Mouse (Mus musculus): Measurements from ENCODE around the gene Myh1.

The Myh1 gene

GRCm38 (mm10) chr11:67235639-67236358 is 35.9 kb downstream of the Myh1 start:
- DNase-seq, result peak; percentile 23

GRCm38 (mm10) chr11:67236799-67237198 is 36.9 kb downstream of the Myh1 start:
- DNase-seq, result no peak

- no peak for DNase-seq
Observed at GRCm38 (mm10) chr11:67237481-67238079, 37.7 kb downstream of the Myh1 start, which contains the start of gene Myh4. Myh4 (plus strand) TSS chr11:67238029.

GRCm38 (mm10) chr11:67241051-67241450 is 41.2 kb downstream of the Myh1 start:
- no peak for DNase-seq

- no peak for DNase-seq
Observed at GRCm38 (mm10) chr11:67253691-67254090, 53.8 kb downstream of the Myh1 start.

- no peak for DNase-seq
Observed at GRCm38 (mm10) chr11:67257048-67257447, 57.2 kb downstream of the Myh1 start.

GRCm38 (mm10) chr11:67260956-67261355 is 61.1 kb downstream of the Myh1 start:
- DNase-seq, result no peak
